Mouse (Mus musculus) Patski (cell line): ENCODE data around the gene Sorcs2. TPM values are rescaled to one million over a fixed set of nuclear protein-coding genes. Genes with fewer than 3 reads are reported as not detected.

Experiments used
- ATAC-seq: fragments of 100-300 bp; one replicate; pipeline ENCODE4 v1.8.0; 2021
- CTCF ChIA-PET: fragments of 350-600 bp; sonication (Branson Sonifier 250); formaldehyde crosslinking; loops from one replicate; lab custom pipeline; 2022; ENCODE audit warnings: inconsistent platforms; lab: Charles Lee
- POLR2A ChIA-PET: fragments of 350-600 bp; sonication (Branson Sonifier 250); formaldehyde crosslinking; loops from one replicate; lab custom pipeline; 2022; ENCODE audit warnings: antibody characterized with exemption, inconsistent platforms; lab: Charles Lee
- DNase-seq: peaks from one replicate; pipeline ENCODE4 v3.0.0-alpha.2; 2011; ENCODE audit warnings: low read depth, low spot score
- H3K27me3 ChIP-seq: fragments of 371-371 bp; one replicate; pipeline ENCODE4 v1.5.1; 2021
- CTCF ChIP-seq: fragments of 100-300 bp; IDR thresholded peaks from one replicate; pipeline ENCODE4 v1.5.1; 2021
- in situ Hi-C: fragments of 300-500 bp; cut with MboI; formaldehyde crosslinking; loops from 3 replicates; pipeline ENCODE4 v1.11.1; 2018; ENCODE audit warnings: low pct_unique_long_range_greater_than_20kb, mixed read lengths
- polyA plus RNA-seq: library from polyadenylated mRNA; unstranded; gene quantifications from one replicate; pipeline ENCODE4 v1.2.3, GENCODE M21; 2021

The Sorcs2 gene
- polyA plus RNA-seq, 1 experiment from 2014 or later, result 9.9 TPM

DNA sequence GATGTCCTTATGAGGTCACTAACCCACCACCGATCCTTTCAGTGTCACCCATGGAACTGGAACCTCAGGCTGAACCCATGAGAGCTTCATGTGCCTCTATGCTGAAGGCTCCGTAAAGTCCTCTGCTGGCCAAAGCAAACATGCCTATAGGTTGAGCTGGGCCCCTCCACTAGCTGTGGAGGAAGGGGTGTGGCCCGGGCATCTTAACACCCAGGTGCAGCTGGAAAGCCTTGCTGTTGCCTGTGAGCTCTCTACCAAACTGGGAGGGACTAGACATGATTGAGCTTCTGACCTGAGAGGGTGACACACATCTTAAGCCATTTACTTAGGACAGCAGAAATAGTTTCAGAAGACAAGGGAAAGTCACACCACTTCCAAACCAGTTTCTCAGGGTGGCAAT lies 189.1 kb downstream of the Sorcs2 start:
- DNase-seq (no peak), ATAC-seq (no peak)
- no peak for TF ChIP-seq CTCF
- CTCF ChIA-PET, result no interaction called here
- in situ Hi-C loops, result no loop called here
- H3K27me3 ChIP-seq, result peaks cover 6% of the 10 kb centered on the region
- POLR2A ChIA-PET, result no interaction called here

- TF ChIP-seq CTCF, result no peak
- CTCF ChIA-PET, result no interaction called here
- peaks cover 6% of the 10 kb centered on the region for H3K27me3 ChIP-seq
- in situ Hi-C loops, result no loop called here
- POLR2A ChIA-PET, result no interaction called here
- ATAC-seq (no peak), DNase-seq (no peak)
Observed at GRCm38 (mm10) chr5:36205397-36205796, 192.5 kb downstream of the Sorcs2 start.

DNA sequence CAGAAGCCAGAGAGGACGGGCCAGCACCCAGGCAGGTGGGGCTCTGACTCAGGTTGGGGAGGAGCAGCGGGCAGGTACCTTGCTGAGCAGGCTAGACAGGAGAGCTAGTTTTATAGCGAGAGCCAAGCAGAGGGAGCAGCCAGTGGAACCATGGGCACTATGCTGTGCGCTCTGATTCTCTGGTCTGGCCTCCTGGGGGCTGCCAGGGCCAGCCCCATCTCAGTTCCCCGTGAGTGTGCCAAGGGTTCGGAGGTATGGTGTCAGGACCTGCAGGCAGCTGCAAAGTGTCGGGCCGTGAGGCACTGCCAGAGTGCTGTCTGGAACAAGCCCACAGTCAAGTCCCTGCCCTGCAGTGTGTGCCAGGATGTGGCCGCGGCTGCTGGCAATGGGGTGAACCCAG lies 194.0 kb downstream of the Sorcs2 start, which contains the start of gene Psapl1:
Gene Psapl1, plus strand, starts transcription at position 106 of the 400 bp plus-strand sequence.
- H3K27me3 ChIP-seq, result peaks cover 6% of the 10 kb centered on the region
- POLR2A ChIA-PET, result no interaction called here
- ATAC-seq (no peak), DNase-seq (no peak)
- CTCF ChIA-PET, result no interaction called here
- TF ChIP-seq CTCF, result no peak
- in situ Hi-C loops, result no loop called here

DNA sequence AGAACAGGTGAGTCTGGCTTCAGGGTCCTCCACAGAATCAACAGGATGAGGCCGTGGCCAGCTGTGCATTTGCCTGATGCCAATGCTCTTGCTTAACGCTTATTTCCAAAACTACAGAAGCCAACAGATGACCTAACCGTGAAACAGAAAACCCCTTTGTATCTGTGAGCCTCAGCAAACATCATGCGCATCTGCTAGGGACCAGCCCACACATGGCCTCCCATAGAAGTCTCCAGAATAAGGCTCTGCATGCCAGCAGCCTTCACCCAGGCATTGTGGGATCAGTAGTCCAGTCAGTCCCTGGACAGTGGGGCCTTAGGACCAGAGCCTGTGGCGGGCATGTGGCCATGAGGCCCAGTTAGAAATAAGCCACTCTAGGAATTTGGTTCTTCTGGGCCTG lies 194.5 kb downstream of the Sorcs2 start:
- in situ Hi-C loops, result no loop called here
- TF ChIP-seq CTCF, result no peak
- ChIA-PET POLR2A (no interaction called here), CTCF (no interaction called here)
- no peak for ATAC-seq
- DNase-seq, result no peak
- peaks cover 6% of the 10 kb centered on the region for H3K27me3 ChIP-seq

DNA sequence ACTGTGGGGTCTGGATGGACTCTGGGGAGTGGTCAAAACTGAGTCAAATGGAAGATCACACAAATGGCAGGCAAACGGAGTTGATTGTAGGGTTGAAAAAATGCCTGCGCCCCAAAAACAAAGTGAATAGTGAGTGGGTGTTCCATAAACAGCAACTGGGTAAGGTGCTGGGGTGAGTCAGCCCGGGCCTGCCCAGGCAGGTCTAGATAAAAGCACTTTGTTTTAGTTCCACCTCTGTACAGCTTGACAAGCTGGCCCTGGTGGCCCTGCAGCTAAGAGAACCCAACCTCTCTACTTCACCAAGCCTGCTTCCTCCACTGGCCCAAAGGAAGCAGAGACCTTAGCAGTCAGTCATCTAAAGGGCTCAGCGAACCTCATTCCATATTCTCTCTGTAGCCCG lies 195.2 kb downstream of the Sorcs2 start:
- no peak for TF ChIP-seq CTCF
- ChIA-PET CTCF (no interaction called here), POLR2A (no interaction called here)
- ATAC-seq (no peak), DNase-seq (no peak)
- H3K27me3 ChIP-seq, result peaks cover 6% of the 10 kb centered on the region
- in situ Hi-C loops, result no loop called here

DNA sequence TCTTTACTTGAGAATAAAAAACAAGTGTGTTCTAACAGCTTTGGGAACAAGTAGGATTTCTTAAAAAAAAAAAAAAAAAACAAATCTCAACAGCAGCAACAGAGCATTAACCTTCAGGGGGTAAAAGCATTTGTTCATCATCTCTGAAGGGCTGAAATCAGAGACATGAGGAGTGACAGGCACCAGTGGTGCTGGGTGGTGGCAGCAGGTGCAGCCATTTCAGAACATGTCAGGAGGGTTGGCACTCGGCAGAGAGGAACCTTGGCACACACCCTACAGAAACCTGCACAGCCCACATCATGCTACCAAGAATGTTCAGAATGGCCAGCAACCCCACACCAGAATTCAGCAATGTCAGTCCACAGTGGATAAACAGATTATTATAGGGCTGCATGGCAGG lies 198.4 kb downstream of the Sorcs2 start:
- H3K27me3 ChIP-seq, result peaks cover 6% of the 10 kb centered on the region
- no peak for TF ChIP-seq CTCF
- ATAC-seq (no peak), DNase-seq (no peak)
- ChIA-PET POLR2A (no interaction called here), CTCF (interaction anchor here (1.0 kb wide), 1 partner anchor 14 kb away, joined by 4 read pairs; no protein-coding TSS in a partner anchor)
- in situ Hi-C loops, result no loop called here

DNA sequence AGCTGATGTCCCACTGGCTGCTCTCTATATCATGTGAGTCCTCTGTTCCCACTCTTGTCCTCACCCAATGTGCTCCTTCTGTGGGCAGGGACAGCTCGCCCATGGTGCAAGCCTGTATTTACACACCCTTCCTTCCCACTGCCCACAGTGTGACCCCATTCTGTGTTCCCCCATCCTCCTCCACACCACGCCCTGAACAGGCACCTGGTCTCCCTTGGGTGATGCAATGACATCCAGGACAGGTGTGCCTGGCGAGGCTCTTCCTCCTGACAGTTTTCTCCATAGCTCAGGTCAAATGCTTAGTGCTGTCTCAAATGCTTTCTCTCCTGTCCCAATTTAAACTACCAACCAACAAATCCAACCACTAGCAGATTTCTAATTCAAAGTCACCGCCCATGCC lies 202.5 kb downstream of the Sorcs2 start:
- no peaks in the 10 kb centered on the region for H3K27me3 ChIP-seq
- no peak for DNase-seq
- ChIA-PET CTCF (interaction anchor here (0.9 to 2.0 kb wide), 3 partner anchors 13 to 202 kb away, joined by 3 to 4 read pairs (median 3); partner anchors contain the start of gene Sorcs2), POLR2A (no interaction called here)
- in situ Hi-C loops, result no loop called here
- ATAC-seq, result no peak
- TF ChIP-seq CTCF, result no peak

- in situ Hi-C loops, result no loop called here
- H3K27me3 ChIP-seq, result no peaks in the 10 kb centered on the region
- TF ChIP-seq CTCF, result no peak
- no peak for DNase-seq
- ChIA-PET POLR2A (no interaction called here), CTCF (interaction anchor here (0.9 to 2.0 kb wide), 3 partner anchors 13 to 203 kb away, joined by 3 to 4 read pairs (median 3); partner anchors contain the start of gene Sorcs2)
- no peak for ATAC-seq
Observed at GRCm38 (mm10) chr5:36194631-36195030, 203.3 kb downstream of the Sorcs2 start.

GRCm38 (mm10) chr5:36192677-36193076 lies 205.3 kb downstream of the Sorcs2 start:
- no peak for TF ChIP-seq CTCF
- no peak for DNase-seq
- in situ Hi-C loops, result no loop called here

DNA sequence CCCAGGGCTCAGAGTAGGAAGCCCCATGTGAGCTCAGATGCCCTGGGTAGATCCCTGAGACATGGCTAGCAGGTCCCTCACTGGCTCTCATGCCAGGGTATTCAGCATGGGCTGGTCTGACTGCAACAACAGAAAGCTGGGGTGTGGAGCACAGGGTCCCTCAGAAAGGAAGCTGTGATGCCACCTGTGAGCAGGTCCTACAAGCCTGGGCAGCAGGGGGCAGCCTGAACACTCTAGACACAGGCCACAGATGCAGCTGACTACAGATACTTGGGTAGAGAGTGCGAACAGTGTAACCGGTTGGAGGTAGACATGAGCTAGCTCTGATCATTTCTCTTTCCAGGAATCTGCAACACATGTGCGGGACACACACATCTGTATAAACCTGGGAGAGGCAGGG lies 206.1 kb downstream of the Sorcs2 start:
- in situ Hi-C loops, result no loop called here
- POLR2A ChIA-PET, result no interaction called here
- no peak for TF ChIP-seq CTCF
- ATAC-seq (no peak), DNase-seq (no peak)
- no peaks in the 10 kb centered on the region for H3K27me3 ChIP-seq
- CTCF ChIA-PET, result interaction anchor here (0.8 to 2.4 kb wide), 4 partner anchors 18 to 206 kb away, joined by 3 to 10 read pairs (median 4); partner anchors contain the start of gene Sorcs2

More at GRCm38 (mm10) chr5:36192677-36193076, 205.3 kb downstream of the Sorcs2 start:
- H3K27me3 ChIP-seq, result no peaks in the 10 kb centered on the region
- CTCF ChIA-PET, result interaction anchor here (0.8 to 2.4 kb wide), 4 partner anchors 17 to 206 kb away, joined by 3 to 10 read pairs (median 4); partner anchors contain the start of gene Sorcs2
- ATAC-seq, result no peak
- POLR2A ChIA-PET, result no interaction called here

DNA sequence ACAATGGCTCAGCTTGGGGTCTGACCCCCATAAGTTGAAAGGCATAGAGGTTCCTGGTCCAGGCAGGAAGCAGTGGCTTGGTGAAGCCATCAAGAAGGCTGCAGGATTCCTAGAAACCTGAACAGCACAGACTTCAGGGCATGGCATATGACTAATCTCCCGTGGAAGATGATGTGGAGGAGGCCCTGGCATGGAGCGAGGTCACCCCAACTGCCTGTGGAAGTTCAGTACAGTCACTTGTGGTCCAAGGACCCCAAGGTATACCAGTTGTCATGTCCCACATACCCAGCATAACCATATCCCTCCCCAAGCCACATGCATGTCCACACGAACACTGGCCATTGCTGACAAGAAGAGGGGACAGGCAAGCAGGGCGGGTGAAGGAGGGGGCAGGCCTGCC lies 206.7 kb downstream of the Sorcs2 start:
- ATAC-seq (no peak), DNase-seq (no peak)
- no peaks in the 10 kb centered on the region for H3K27me3 ChIP-seq
- in situ Hi-C loops, result no loop called here
- no peak for TF ChIP-seq CTCF
- ChIA-PET CTCF (interaction anchor here (2.4 kb wide), 1 partner anchor 207 kb away, joined by 10 read pairs; the partner anchor contains the start of gene Sorcs2), POLR2A (no interaction called here)
